Mouse (Mus musculus): ENCODE data around the gene Poc1b.

- TF ChIP-seq POLR2A (IDR thresholded peaks at IDR 0.05; ENCODE audit: insufficient read depth, low read depth, low read length) = no peak
- TF ChIP-seq CTCF (IDR thresholded peaks at IDR 0.05) = no peak
- TF ChIP-seq EP300 (IDR thresholded peaks at IDR 0.05; ENCODE audit: insufficient read depth, low read depth, low read length) = no peak
Measured at GRCm38 (mm10) chr10:99076113-99076895, 30.5 kb upstream of the Poc1b start.
